Mouse (Mus musculus): ENCODE data around the gene Ebf1. TPM values are rescaled to one million over a fixed set of nuclear protein-coding genes. Genes with fewer than 3 reads are reported as not detected.

The Ebf1 gene
- polyA plus RNA-seq, 1 experiment from 2014 or later: 5.0 TPM

GRCm38 (mm10) chr11:44721976-44722375, 104.9 kb downstream of the Ebf1 start:
- H3K9me3 ChIP-seq (ENCODE audit: low read length): no peaks in the 10 kb centered on the region
- no peak overlapping the region for H3K9ac ChIP-seq (replicated peaks)
- no peak overlapping the region for H3K4me3 ChIP-seq (ENCODE audit: low read depth, low read length)
- H3K27me3 ChIP-seq (ENCODE audit: insufficient read depth, low read length): no peaks in the 10 kb centered on the region
- TF ChIP-seq CTCF (IDR thresholded peaks at IDR 0.05; ENCODE audit: low read depth) (no peak), EP300 (IDR thresholded peaks at IDR 0.05; ENCODE audit: low read depth) (no peak)
- no peaks in the 10 kb centered on the region for H3K4me1 ChIP-seq (ENCODE audit: insufficient read depth)
- no peak for DNase-seq
- ATAC-seq: no peak
- H3K4me2 ChIP-seq (ENCODE audit: low read depth, low read length): no peak overlapping the region
- 80% methylated on average over 4 of the region's 4 CpGs for WGBS (ENCODE audit: insufficient replicate concordance)
- no peak overlapping the region for H3K27ac ChIP-seq (ENCODE audit: low read depth)
- H3K36me3 ChIP-seq (replicated peaks; ENCODE audit: insufficient read depth, low read length): no peaks in the 10 kb centered on the region

- WGBS (ENCODE audit: insufficient replicate concordance): 73% methylated on average over 6 of the region's 6 CpGs
- Histone ChIP-seq H3K9me3 (ENCODE audit: low read length) (no peaks in the 10 kb centered on the region), H3K27me3 (ENCODE audit: insufficient read depth, low read length) (no peaks in the 10 kb centered on the region), H3K4me2 (ENCODE audit: low read depth, low read length) (no peak overlapping the region), H3K9ac (replicated peaks) (no peak overlapping the region), H3K36me3 (replicated peaks; ENCODE audit: insufficient read depth, low read length) (no peaks in the 10 kb centered on the region), H3K4me1 (ENCODE audit: insufficient read depth) (no peaks in the 10 kb centered on the region), H3K4me3 (ENCODE audit: low read depth, low read length) (no peak overlapping the region), H3K27ac (ENCODE audit: low read depth) (no peak overlapping the region)
- no peak for DNase-seq
- TF ChIP-seq CTCF (IDR thresholded peaks at IDR 0.05; ENCODE audit: low read depth): no peak
- no peak for TF ChIP-seq EP300 (IDR thresholded peaks at IDR 0.05; ENCODE audit: low read depth)
- ATAC-seq: no peak
Observed at GRCm38 (mm10) chr11:44723950-44724502, 106.9 kb downstream of the Ebf1 start.

- no peak for ATAC-seq
- H3K4me1 ChIP-seq (ENCODE audit: insufficient read depth): no peaks in the 10 kb centered on the region
- no peak overlapping the region for H3K9ac ChIP-seq (replicated peaks)
- no peak for DNase-seq
- TF ChIP-seq EP300 (IDR thresholded peaks at IDR 0.05; ENCODE audit: low read depth) (no peak), CTCF (IDR thresholded peaks at IDR 0.05; ENCODE audit: low read depth) (no peak)
- 72% methylated on average over 5 of the region's 5 CpGs for WGBS (ENCODE audit: insufficient replicate concordance)
- H3K27ac ChIP-seq (ENCODE audit: low read depth): no peak overlapping the region
- H3K36me3 ChIP-seq (replicated peaks; ENCODE audit: insufficient read depth, low read length): no peaks in the 10 kb centered on the region
- no peaks in the 10 kb centered on the region for H3K9me3 ChIP-seq (ENCODE audit: low read length)
- no peak overlapping the region for H3K4me2 ChIP-seq (ENCODE audit: low read depth, low read length)
- H3K4me3 ChIP-seq (ENCODE audit: low read depth, low read length): no peak overlapping the region
- H3K27me3 ChIP-seq (ENCODE audit: insufficient read depth, low read length): no peaks in the 10 kb centered on the region
Observed at GRCm38 (mm10) chr11:44725732-44726131, 108.6 kb downstream of the Ebf1 start.

- H3K36me3 ChIP-seq (replicated peaks; ENCODE audit: insufficient read depth, low read length): no peaks in the 10 kb centered on the region
- ATAC-seq: no peak
- H3K4me3 ChIP-seq (ENCODE audit: low read depth, low read length): no peak overlapping the region
- H3K9me3 ChIP-seq (ENCODE audit: low read length): no peaks in the 10 kb centered on the region
- no peaks in the 10 kb centered on the region for H3K4me1 ChIP-seq (ENCODE audit: insufficient read depth)
- no peak overlapping the region for H3K9ac ChIP-seq (replicated peaks)
- no peak for DNase-seq
- TF ChIP-seq EP300 (IDR thresholded peaks at IDR 0.05; ENCODE audit: low read depth) (no peak), CTCF (IDR thresholded peaks at IDR 0.05; ENCODE audit: low read depth) (no peak)
- WGBS (ENCODE audit: insufficient replicate concordance): 74% methylated on average over 3 of the region's 3 CpGs
- no peak overlapping the region for H3K27ac ChIP-seq (ENCODE audit: low read depth)
- no peaks in the 10 kb centered on the region for H3K27me3 ChIP-seq (ENCODE audit: insufficient read depth, low read length)
- no peak overlapping the region for H3K4me2 ChIP-seq (ENCODE audit: low read depth, low read length)
Observed at GRCm38 (mm10) chr11:44727376-44727775, 110.3 kb downstream of the Ebf1 start.

- H3K9ac ChIP-seq (replicated peaks): no peak overlapping the region
- DNase-seq: no peak
- WGBS (ENCODE audit: insufficient replicate concordance): 64% methylated on average over 2 of the region's 2 CpGs
- no peak overlapping the region for H3K4me2 ChIP-seq (ENCODE audit: low read depth, low read length)
- H3K27me3 ChIP-seq (ENCODE audit: insufficient read depth, low read length): no peaks in the 10 kb centered on the region
- H3K4me3 ChIP-seq (ENCODE audit: low read depth, low read length): no peak overlapping the region
- TF ChIP-seq CTCF (IDR thresholded peaks at IDR 0.05; ENCODE audit: low read depth) (no peak), EP300 (IDR thresholded peaks at IDR 0.05; ENCODE audit: low read depth) (no peak)
- H3K4me1 ChIP-seq (ENCODE audit: insufficient read depth): no peaks in the 10 kb centered on the region
- no peak for ATAC-seq
- H3K36me3 ChIP-seq (replicated peaks; ENCODE audit: insufficient read depth, low read length): no peaks in the 10 kb centered on the region
- H3K27ac ChIP-seq (ENCODE audit: low read depth): no peak overlapping the region
- no peaks in the 10 kb centered on the region for H3K9me3 ChIP-seq (ENCODE audit: low read length)
Observed at GRCm38 (mm10) chr11:44727821-44728220, 110.7 kb downstream of the Ebf1 start.

GRCm38 (mm10) chr11:44728271-44728670, 111.2 kb downstream of the Ebf1 start:
- no peak overlapping the region for H3K9ac ChIP-seq (replicated peaks)
- ATAC-seq: no peak

GRCm38 (mm10) chr11:44729931-44730330, 112.8 kb downstream of the Ebf1 start:
- Histone ChIP-seq H3K4me2 (ENCODE audit: low read depth, low read length) (no peak overlapping the region), H3K36me3 (replicated peaks; ENCODE audit: insufficient read depth, low read length) (no peaks in the 10 kb centered on the region), H3K9me3 (ENCODE audit: low read length) (no peaks in the 10 kb centered on the region), H3K27ac (ENCODE audit: low read depth) (no peak overlapping the region), H3K9ac (replicated peaks) (no peak overlapping the region), H3K27me3 (ENCODE audit: insufficient read depth, low read length) (no peaks in the 10 kb centered on the region), H3K4me1 (ENCODE audit: insufficient read depth) (no peaks in the 10 kb centered on the region), H3K4me3 (ENCODE audit: low read depth, low read length) (no peak overlapping the region)
- DNase-seq (no peak), ATAC-seq (no peak)
- no peak for TF ChIP-seq EP300 (IDR thresholded peaks at IDR 0.05; ENCODE audit: low read depth)
- TF ChIP-seq CTCF (IDR thresholded peaks at IDR 0.05; ENCODE audit: low read depth): no peak
- 68% methylated on average over 4 of the region's 4 CpGs for WGBS (ENCODE audit: insufficient replicate concordance)

More at GRCm38 (mm10) chr11:44728271-44728670, 111.2 kb downstream of the Ebf1 start:
- TF ChIP-seq CTCF (IDR thresholded peaks at IDR 0.05; ENCODE audit: low read depth) (no peak), EP300 (IDR thresholded peaks at IDR 0.05; ENCODE audit: low read depth) (no peak)
- Histone ChIP-seq H3K4me1 (ENCODE audit: insufficient read depth) (no peaks in the 10 kb centered on the region), H3K4me3 (ENCODE audit: low read depth, low read length) (no peak overlapping the region), H3K27ac (ENCODE audit: low read depth) (no peak overlapping the region), H3K27me3 (ENCODE audit: insufficient read depth, low read length) (no peaks in the 10 kb centered on the region), H3K9me3 (ENCODE audit: low read length) (no peaks in the 10 kb centered on the region), H3K4me2 (ENCODE audit: low read depth, low read length) (no peak overlapping the region), H3K36me3 (replicated peaks; ENCODE audit: insufficient read depth, low read length) (no peaks in the 10 kb centered on the region)
- DNase-seq: no peak
- WGBS (ENCODE audit: insufficient replicate concordance): 67% methylated on average over 2 of the region's 2 CpGs
